In the genomic region with DNA sequence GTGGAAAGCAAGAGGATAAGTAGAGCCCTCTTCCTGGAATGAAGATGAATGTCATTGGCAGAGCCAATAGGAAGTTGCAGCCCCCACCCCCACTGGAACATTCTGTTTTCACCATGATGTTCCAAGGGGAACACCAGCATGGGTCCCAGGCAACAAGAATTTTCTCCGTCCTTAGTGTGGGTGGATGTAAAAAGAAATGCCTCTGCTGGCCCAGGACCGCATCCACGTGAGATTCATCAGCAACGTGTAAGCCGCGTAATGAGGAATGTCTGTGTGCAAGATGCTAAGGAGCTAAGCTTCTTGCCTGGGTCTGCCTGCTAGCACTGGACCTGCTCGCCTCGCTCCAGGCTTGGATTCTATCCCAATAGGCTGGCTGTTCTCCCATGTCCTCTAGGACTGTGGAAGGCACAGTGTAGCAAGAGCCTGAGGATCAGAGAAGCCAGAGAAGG, we compare ENCODE assay signal across 9 mouse cellular contexts. TPM values are rescaled to one million over a fixed set of nuclear protein-coding genes. Genes with fewer than 3 reads are reported as not detected.
DNase-seq lines count a peak whose midpoint lies in the region; ATAC-seq and TF ChIP-seq lines count a peak whose summit lies in the region.
"Had no signal": no experiment of that assay in that cellular context is flagged by ENCODE, and none has a peak within 500 bp of the region (broad histone marks: within the 10 kb centered on the region; RNA-seq: fewer than 3 reads in every experiment).

Gene Gm10309, minus strand, starts transcription at position 50 of the 449 bp plus-strand sequence.

- H3K9ac ChIP-seq in intestine, postnatal 0 days (ENCODE audit: low read depth, low read length): no peak within 1 kb of the TSS
- H3K9ac ChIP-seq: stomach, embryonic 15.5 days had no signal

- WGBS in intestine, postnatal 0 days: 72% methylated on average over 8 of the region's 8 CpGs

- ATAC-seq in intestine, postnatal 0 days: no peak

- H3K27me3 ChIP-seq in intestine, postnatal 0 days (replicated peaks; ENCODE audit: control insufficient read depth, insufficient read depth, low read length): no peaks in the 10 kb centered on the region
- H3K27me3 ChIP-seq: stomach, embryonic 15.5 days had no signal

- intact Hi-C loops in heart, postnatal 14 days (cut with DNase I): no loop called here

- H3K27ac ChIP-seq in brown adipose tissue, adult 24 weeks (replicated peaks; ENCODE audit: low read depth, low read length): peak within 1 kb of the TSS; percentile 51
- no peak within 1 kb of the TSS for H3K27ac ChIP-seq in intestine, postnatal 0 days (ENCODE audit: low read depth, low read length)

- no peaks in the 10 kb centered on the region for H3K9me3 ChIP-seq in intestine, postnatal 0 days (ENCODE audit: control insufficient read depth)
- H3K9me3 ChIP-seq: stomach, embryonic 15.5 days had no signal

- DNase-seq in kidney, adult 18-20 months: peak; percentile 24
- no peak for DNase-seq in kidney, adult 8-10 months
- peak; percentile 67 to 78 for DNase-seq in heart, postnatal 14 days
- DNase-seq in lung, postnatal 25 days (ENCODE audit: low spot score): peak; percentile 63
- no peak for DNase-seq in embryo, embryonic 10 days (ENCODE audit: low spot score)
- DNase-seq in embryo, embryonic 9.5 days (ENCODE audit: extremely low spot score): no peak

- peaks cover 35% of the 10 kb centered on the region for H3K4me1 ChIP-seq in brown adipose tissue, adult 24 weeks (ENCODE audit: control insufficient read depth, insufficient read depth, insufficient read length, low read length)
- H3K4me1 ChIP-seq in intestine, postnatal 0 days (replicated peaks; ENCODE audit: control insufficient read depth, insufficient read depth, low read length): no peaks in the 10 kb centered on the region

- TF ChIP-seq CTCF in intestine, postnatal 0 days (IDR thresholded peaks at IDR 0.05; ENCODE audit: low read depth): no peak

- no peak within 1 kb of the TSS for H3K4me3 ChIP-seq in brown adipose tissue, adult 24 weeks (ENCODE audit: insufficient read depth, low read depth, low read length)
- H3K4me3 ChIP-seq in intestine, postnatal 0 days (ENCODE audit: low read depth, low read length): no peak within 1 kb of the TSS
- H3K4me3 ChIP-seq: stomach, embryonic 15.5 days had no signal

- no peak within 1 kb of the TSS for H3K4me2 ChIP-seq in intestine, postnatal 0 days (replicated peaks; ENCODE audit: low read depth)
- H3K4me2 ChIP-seq: stomach, embryonic 15.5 days had no signal

- H3K36me3 ChIP-seq in intestine, postnatal 0 days (ENCODE audit: control insufficient read depth, insufficient read depth): peaks cover 5% of the 10 kb centered on the region; the same call in 1 of the 2 replicates
- H3K36me3 ChIP-seq: stomach, embryonic 15.5 days had no signal

RNA-seq across cellular contexts. Expression of gene Gm10309, which starts in this region (rescaled TPM):
- not detected in 2 replicates for polyA plus RNA-seq in brown adipose tissue, adult 24 weeks (2012; ENCODE audit: insufficient read depth, insufficient read length, missing spikeins)
- total RNA-seq in heart, postnatal 14 days (2021): not detected
- polyA plus RNA-seq in intestine, postnatal 0 days (2015; fragmentation: Nextera tagmentation; extraction: Ambion mirVana): 0.12 TPM in 1 of 2 replicates, not detected in the other

Comparison
In these comparisons a context has a peak if more than half of its experiments do, and no peak if none do; other contexts are left out.
1. DNase-seq: peak in kidney, adult 18-20 months (single experiment) and lung, postnatal 25 days (single experiment); none in kidney, adult 8-10 months (0 of 2), embryo, embryonic 10 days (single experiment) and embryo, embryonic 9.5 days (single experiment).
2. Peak in DNase-seq in heart, postnatal 14 days; RNA of the gene not detected or under 1 TPM.